Mouse (Mus musculus) embryonic facial prominence, embryonic 14.5 days (tissue): ENCODE data around the gene Ninj2. TPM values are rescaled to one million over a fixed set of nuclear protein-coding genes. Genes with fewer than 3 reads are reported as not detected.

Source experiments
- ATAC-seq: fragments of 200-750 bp; cut with Nextera tagmentation; 2 replicates; pipeline ENCODE4 v1.8.0; 2017; ENCODE audit warnings: low read depth, moderate number of reproducible peaks, moderate TSS enrichment
- DNase-seq: peaks from one replicate; pipeline ENCODE4 v3.0.0-alpha.2; 2015; ENCODE audit warnings: low spot score
- H3K27ac ChIP-seq: fragments of 300-500 bp; sonication (generic); replicated peaks from 2 replicates; pipeline ENCODE4 v1.5.1; 2014; ENCODE audit warnings: low read depth, mild to moderate bottlenecking, low read length, moderate library complexity
- H3K27me3 ChIP-seq: fragments of 300-500 bp; sonication (generic); replicated peaks from 2 replicates; pipeline ENCODE4 v1.6.1; 2014; ENCODE audit warnings: low read length; ENCODE audit not compliant: control insufficient read depth, insufficient read depth
- H3K36me3 ChIP-seq: fragments of 300-500 bp; sonication (generic); 2 replicates; pipeline ENCODE4 v1.6.1; 2014; ENCODE audit warnings: low read length, mixed read lengths; ENCODE audit not compliant: control insufficient read depth, insufficient read depth
- H3K4me1 ChIP-seq: fragments of 300-500 bp; sonication (generic); 2 replicates; pipeline ENCODE4 v1.6.1; 2014; ENCODE audit warnings: antibody characterized with exemption, low read length; ENCODE audit not compliant: control insufficient read depth, insufficient read depth
- H3K4me2 ChIP-seq: fragments of 300-500 bp; sonication (generic); 2 replicates; pipeline ENCODE4 v1.6.1; 2014; ENCODE audit warnings: low read depth, mild to moderate bottlenecking, low read length, moderate library complexity, mixed read lengths
- H3K4me3 ChIP-seq: fragments of 300-500 bp; sonication (generic); 2 replicates; pipeline ENCODE4 v1.5.1; 2014; ENCODE audit warnings: low read depth, mild to moderate bottlenecking, low read length
- H3K9ac ChIP-seq: fragments of 300-500 bp; sonication (generic); 2 replicates; pipeline ENCODE4 v1.6.1; 2014; ENCODE audit warnings: low read depth, mild to moderate bottlenecking, low read length, moderate library complexity, mixed read lengths
- H3K9me3 ChIP-seq: fragments of 300-500 bp; sonication (generic); 2 replicates; pipeline ENCODE4 v1.6.1; 2016; ENCODE audit warnings: low read length; ENCODE audit not compliant: control insufficient read depth
- WGBS: fragments of 180-500 bp; shearing (Covaris S2); extraction: QIAGEN DNeasy Blood & Tissue Kit; methylation state at CpG from one replicate; pipeline ENCODE4 v1.1.7; 2014; 5-methylcytosine and 5-hydroxymethylcytosine counted together
- polyA plus RNA-seq: library from polyadenylated mRNA; unstranded; fragments of >200 nt; fragmentation: Nextera tagmentation; extraction: Ambion mirVana; gene quantifications from 2 replicates; pipeline ENCODE4 v1.2.1, GENCODE M21; 2014

Gene Ninj2
- polyA plus RNA-seq, 1 experiment from 2014 or later = 0.61 TPM

DNA sequence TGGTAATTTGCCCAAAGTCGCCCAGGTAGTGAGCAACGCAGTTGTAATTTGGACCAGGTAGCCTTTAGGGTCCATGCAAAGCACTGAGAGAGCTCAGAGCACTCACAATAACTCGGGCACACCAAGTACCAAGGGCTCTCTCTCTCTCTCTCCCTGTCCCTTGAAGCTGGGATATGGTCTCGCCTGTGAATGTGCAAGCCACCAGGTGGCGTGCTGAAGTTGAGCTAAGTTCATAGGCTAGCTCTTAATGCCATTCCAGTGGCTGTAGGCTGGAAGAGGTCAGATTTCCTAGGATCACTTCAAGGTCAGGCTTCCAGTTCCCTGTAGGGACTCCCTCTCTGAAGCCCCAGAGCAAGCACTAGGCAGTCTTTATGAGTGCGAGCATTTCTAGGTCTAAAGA is 129.5 kb downstream of the Ninj2 start:
- no peaks in the 10 kb centered on the region for H3K36me3 ChIP-seq
- no peak overlapping the region for H3K9ac ChIP-seq
- no peak overlapping the region for H3K4me3 ChIP-seq
- no peaks in the 10 kb centered on the region for H3K9me3 ChIP-seq
- 24% methylated on average over 6 of the region's 6 CpGs for WGBS
- no peak overlapping the region for H3K4me2 ChIP-seq
- no peaks in the 10 kb centered on the region for H3K4me1 ChIP-seq
- no peaks in the 10 kb centered on the region for H3K27me3 ChIP-seq
- ATAC-seq (no peak), DNase-seq (peak; percentile 60)
- no peak overlapping the region for H3K27ac ChIP-seq

DNA sequence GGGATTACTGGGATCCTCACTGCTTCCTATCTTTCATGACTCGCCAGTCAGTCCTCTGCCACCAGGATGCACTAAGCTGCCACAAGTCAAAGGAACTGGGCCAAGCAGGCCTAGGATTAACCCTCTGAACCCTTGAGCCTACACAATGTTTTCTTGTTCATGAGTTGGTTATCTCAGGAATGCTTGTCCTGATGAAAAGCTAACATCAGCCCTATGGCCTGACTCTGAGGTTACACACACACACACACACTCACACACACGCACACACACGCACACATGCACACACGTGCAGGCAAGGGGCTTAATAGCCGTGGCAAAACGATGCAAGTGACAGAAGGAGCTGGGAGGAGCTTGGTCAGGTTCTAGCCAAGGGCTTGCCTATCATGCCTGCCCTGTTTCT is 132.2 kb downstream of the Ninj2 start:
- no peaks in the 10 kb centered on the region for H3K9me3 ChIP-seq
- no peaks in the 10 kb centered on the region for H3K4me1 ChIP-seq
- DNase-seq = no peak
- no peak overlapping the region for H3K4me2 ChIP-seq
- no peak overlapping the region for H3K27ac ChIP-seq
- no peaks in the 10 kb centered on the region for H3K36me3 ChIP-seq
- whole genome bisulfite sequencing = 50% methylated on average over 6 of the region's 6 CpGs
- H3K4me3 ChIP-seq = no peak overlapping the region
- no peak overlapping the region for H3K9ac ChIP-seq
- peak; percentile 12; the same call in 1 of the 2 replicates for ATAC-seq
- no peaks in the 10 kb centered on the region for H3K27me3 ChIP-seq

- DNase-seq (no peak), ATAC-seq (no peak)
- WGBS = 88% methylated on average over 7 of the region's 7 CpGs
- H3K27me3 ChIP-seq = no peaks in the 10 kb centered on the region
- no peaks in the 10 kb centered on the region for H3K9me3 ChIP-seq
- H3K4me2 ChIP-seq = no peak overlapping the region
- H3K4me3 ChIP-seq = no peak overlapping the region
- no peaks in the 10 kb centered on the region for H3K4me1 ChIP-seq
- no peaks in the 10 kb centered on the region for H3K36me3 ChIP-seq
- H3K27ac ChIP-seq = no peak overlapping the region
- no peak overlapping the region for H3K9ac ChIP-seq
Measured at GRCm38 (mm10) chr6:120227068-120227467, 133.9 kb downstream of the Ninj2 start.

DNA sequence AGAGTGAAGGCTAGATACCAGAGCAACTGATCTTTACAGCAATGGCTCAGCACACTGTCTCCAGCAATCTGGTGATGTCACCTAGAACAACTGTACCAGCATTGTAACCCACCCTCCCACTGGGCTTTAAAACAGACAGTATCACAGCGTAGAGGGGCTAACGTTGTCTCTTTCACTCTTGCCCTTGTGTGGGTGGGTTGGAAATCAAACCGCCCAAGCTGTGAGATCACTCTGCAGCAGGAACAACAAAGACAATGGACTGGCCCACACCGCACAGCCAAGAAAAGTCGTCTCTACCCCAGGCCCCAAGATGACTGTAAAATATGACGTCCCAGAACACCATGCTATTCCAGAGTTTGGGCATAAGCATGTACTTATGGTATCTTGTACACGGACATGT is 136.7 kb downstream of the Ninj2 start:
- no peak overlapping the region for H3K4me3 ChIP-seq
- H3K27me3 ChIP-seq = no peaks in the 10 kb centered on the region
- ATAC-seq = no peak
- WGBS = 75% methylated on average over 7 of the region's 7 CpGs
- H3K9me3 ChIP-seq = no peaks in the 10 kb centered on the region
- H3K36me3 ChIP-seq = no peaks in the 10 kb centered on the region
- no peaks in the 10 kb centered on the region for H3K4me1 ChIP-seq
- H3K9ac ChIP-seq = no peak overlapping the region
- H3K27ac ChIP-seq = no peak overlapping the region
- no peak overlapping the region for H3K4me2 ChIP-seq
- DNase-seq = no peak

GRCm38 (mm10) chr6:120230441-120230840 is 137.3 kb downstream of the Ninj2 start:
- H3K9ac ChIP-seq = no peak overlapping the region
- ATAC-seq (no peak), DNase-seq (no peak)
- no peaks in the 10 kb centered on the region for H3K27me3 ChIP-seq
- H3K9me3 ChIP-seq = no peaks in the 10 kb centered on the region
- no peak overlapping the region for H3K4me2 ChIP-seq
- no peaks in the 10 kb centered on the region for H3K4me1 ChIP-seq
- H3K27ac ChIP-seq = no peak overlapping the region
- H3K36me3 ChIP-seq = no peaks in the 10 kb centered on the region
- WGBS = 38% methylated on average over 1 of the region's 1 CpGs
- no peak overlapping the region for H3K4me3 ChIP-seq

GRCm38 (mm10) chr6:120232885-120233284 is 139.7 kb downstream of the Ninj2 start:
- Histone ChIP-seq H3K4me3 (no peak overlapping the region), H3K27me3 (no peaks in the 10 kb centered on the region), H3K36me3 (no peaks in the 10 kb centered on the region), H3K9me3 (no peaks in the 10 kb centered on the region), H3K4me1 (no peaks in the 10 kb centered on the region), H3K9ac (no peak overlapping the region), H3K4me2 (no peak overlapping the region), H3K27ac (no peak overlapping the region)
- DNase-seq (no peak), ATAC-seq (no peak)
- WGBS = 91% methylated on average over 6 of the region's 6 CpGs

- WGBS = 37% methylated on average over 7 of the region's 7 CpGs
- ATAC-seq = peak; percentile 67; the same call in 1 of the 2 replicates
Measured at GRCm38 (mm10) chr6:120235874-120236273, 142.7 kb downstream of the Ninj2 start.

DNA sequence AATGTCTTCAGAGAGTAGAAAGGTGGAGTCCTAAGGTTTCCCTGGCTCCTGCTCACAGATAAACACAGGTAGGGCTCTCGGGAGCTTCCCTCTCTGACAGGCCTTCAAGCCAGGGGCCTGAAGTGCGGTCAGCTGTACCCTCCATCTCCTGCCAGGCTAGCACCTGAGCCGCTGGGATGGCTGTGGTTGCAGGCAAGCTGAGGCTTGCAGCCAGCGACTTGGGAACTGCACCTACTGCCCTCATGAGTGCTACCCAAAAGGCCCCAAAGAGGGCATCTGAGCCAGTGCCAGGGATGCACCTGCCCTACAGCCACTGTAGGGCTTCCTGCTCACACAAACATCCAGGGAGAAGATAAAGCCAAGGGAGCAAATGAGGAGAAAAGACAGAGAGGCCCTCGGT is 147.3 kb downstream of the Ninj2 start:
- no peaks in the 10 kb centered on the region for H3K27me3 ChIP-seq
- no peaks in the 10 kb centered on the region for H3K4me1 ChIP-seq
- no peak overlapping the region for H3K4me2 ChIP-seq
- ATAC-seq (no peak), DNase-seq (no peak)
- H3K9ac ChIP-seq = no peak overlapping the region
- no peaks in the 10 kb centered on the region for H3K9me3 ChIP-seq
- no peak overlapping the region for H3K27ac ChIP-seq
- WGBS = 83% methylated on average over 5 of the region's 5 CpGs
- no peaks in the 10 kb centered on the region for H3K36me3 ChIP-seq
- H3K4me3 ChIP-seq = no peak overlapping the region

More at GRCm38 (mm10) chr6:120235874-120236273, 142.7 kb downstream of the Ninj2 start:
- H3K9ac ChIP-seq = no peak overlapping the region
- no peak overlapping the region for H3K4me3 ChIP-seq
- no peak overlapping the region for H3K27ac ChIP-seq
- no peaks in the 10 kb centered on the region for H3K4me1 ChIP-seq
- H3K36me3 ChIP-seq = no peaks in the 10 kb centered on the region
- peak; percentile 39 for DNase-seq
- H3K4me2 ChIP-seq = no peak overlapping the region
- no peaks in the 10 kb centered on the region for H3K9me3 ChIP-seq
- no peaks in the 10 kb centered on the region for H3K27me3 ChIP-seq

- no peaks in the 10 kb centered on the region for H3K4me1 ChIP-seq
- H3K9me3 ChIP-seq = no peaks in the 10 kb centered on the region
- DNase-seq (no peak), ATAC-seq (no peak)
- WGBS = 86% methylated on average over 12 of the region's 12 CpGs
- H3K27me3 ChIP-seq = no peaks in the 10 kb centered on the region
- no peak overlapping the region for H3K27ac ChIP-seq
- no peak overlapping the region for H3K4me2 ChIP-seq
- H3K36me3 ChIP-seq = no peaks in the 10 kb centered on the region
- H3K4me3 ChIP-seq = no peak overlapping the region
- no peak overlapping the region for H3K9ac ChIP-seq
Measured at GRCm38 (mm10) chr6:120241453-120241852, 148.3 kb downstream of the Ninj2 start.
